Mouse (Mus musculus) megakaryocyte, embryonic 14.5 days (primary cell): ENCODE measurements around the gene Gimap9. TPM values are rescaled to one million over a fixed set of nuclear protein-coding genes. Genes with fewer than 3 reads are reported as not detected.

Experiments used
- H3K27me3 ChIP-seq: replicated peaks from 2 replicates; pipeline ENCODE3; 2012; ENCODE audit warnings: inconsistent platforms
- H3K36me3 ChIP-seq: replicated peaks from 2 replicates; pipeline ENCODE3; 2012; ENCODE audit warnings: low read length, inconsistent platforms, mixed read lengths
- H3K4me1 ChIP-seq: 2 replicates; pipeline ENCODE4 v1.6.1; 2012; ENCODE audit warnings: inconsistent platforms
- H3K4me3 ChIP-seq: replicated peaks from 2 replicates; pipeline ENCODE3; 2012; ENCODE audit warnings: moderate library complexity, mild to moderate bottlenecking, inconsistent platforms
- H3K9me3 ChIP-seq: 2 replicates; pipeline ENCODE4 v1.6.1; 2012; ENCODE audit warnings: inconsistent platforms
- FLI1 ChIP-seq: IDR thresholded peaks from 2 replicates; pipeline ENCODE4 v1.6.1; 2012; ENCODE audit warnings: low read length, inconsistent platforms, mixed read lengths
- GATA1 ChIP-seq: IDR thresholded peaks from 3 replicates; pipeline ENCODE4 v1.6.1; 2012; ENCODE audit warnings: mixed read lengths, low read length, inconsistent platforms, borderline replicate concordance
- polyA plus RNA-seq: library from polyadenylated mRNA; stranded (reverse); fragments of >175 nt; gene quantifications from 2 replicates; pipeline ENCODE4 v1.2.3, GENCODE M21; 2012; ENCODE audit warnings: low replicate concordance; ENCODE audit not compliant: insufficient read depth

Gene Gimap9
- polyA plus RNA-seq, 1 experiment, result 2.5 TPM

DNA sequence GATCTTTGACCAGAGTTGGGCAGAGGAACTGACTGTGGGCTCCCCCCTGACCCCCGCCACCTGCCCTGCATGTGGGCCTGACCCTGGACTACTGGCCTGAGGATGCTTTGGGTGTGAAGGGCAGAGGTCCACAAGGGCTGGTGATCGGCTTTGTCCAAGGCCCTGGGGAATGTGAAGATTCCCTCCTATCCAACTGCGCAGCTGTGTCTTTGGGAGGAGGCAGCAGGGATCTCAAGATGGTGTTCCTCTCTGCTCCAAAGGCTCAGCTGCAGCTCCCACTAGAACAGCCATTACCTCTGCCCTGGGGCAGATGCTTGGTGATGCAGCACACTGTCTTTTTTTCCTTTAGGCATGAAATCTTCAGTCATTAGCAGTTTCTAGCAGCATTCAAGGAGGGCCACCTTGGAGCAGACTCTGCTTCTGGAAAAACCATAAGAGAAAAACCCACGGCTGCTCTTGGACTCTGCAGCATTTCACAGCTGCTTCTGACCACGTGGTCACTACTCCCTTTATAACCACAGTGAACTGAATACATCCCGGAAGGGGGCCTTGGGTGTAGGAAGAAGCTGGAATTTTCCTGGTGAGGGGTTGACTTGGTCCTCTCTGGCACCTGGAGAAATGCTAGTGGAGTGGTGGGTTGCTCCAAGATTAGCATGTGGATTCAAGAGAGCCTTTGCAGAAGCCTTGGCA, 38.0 kb upstream of the Gimap9 start:
- peaks cover 75% of the 10 kb centered on the region for H3K4me1 ChIP-seq
- TF ChIP-seq GATA1, result no peak
- no peak for TF ChIP-seq FLI1
- no peaks in the 10 kb centered on the region for H3K9me3 ChIP-seq
- H3K36me3 ChIP-seq, result no peaks in the 10 kb centered on the region
- no peak overlapping the region for H3K4me3 ChIP-seq
- no peaks in the 10 kb centered on the region for H3K27me3 ChIP-seq

GRCm38 (mm10) chr6:48638553-48638952, 37.4 kb upstream of the Gimap9 start:
- Histone ChIP-seq H3K36me3 (no peaks in the 10 kb centered on the region), H3K4me1 (peaks cover 69% of the 10 kb centered on the region), H3K9me3 (no peaks in the 10 kb centered on the region), H3K27me3 (no peaks in the 10 kb centered on the region), H3K4me3 (no peak overlapping the region)
- no peak for TF ChIP-seq FLI1
- no peak for TF ChIP-seq GATA1

DNA sequence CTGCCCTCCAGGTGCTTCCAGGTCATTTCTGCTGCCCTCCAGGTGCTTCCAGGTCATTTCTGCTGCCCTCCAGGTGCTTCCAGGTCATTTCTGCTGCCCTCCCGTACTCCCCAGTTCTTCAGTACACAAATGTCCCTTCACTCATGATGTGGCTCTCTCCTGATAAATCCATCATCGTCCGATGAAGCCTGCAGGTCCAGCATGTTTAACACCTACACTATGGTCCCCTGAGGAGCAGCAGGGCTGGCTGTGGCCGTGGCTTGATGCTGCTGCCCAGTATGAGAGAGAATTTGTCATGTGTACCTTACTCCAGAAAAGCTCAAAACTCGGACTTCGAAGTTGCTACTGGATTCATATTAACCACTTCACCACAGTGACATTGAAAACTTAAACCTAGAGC, 34.5 kb upstream of the Gimap9 start:
- H3K4me1 ChIP-seq, result peaks cover 56% of the 10 kb centered on the region
- TF ChIP-seq FLI1 (no peak), GATA1 (no peak)
- no peaks in the 10 kb centered on the region for H3K36me3 ChIP-seq
- H3K27me3 ChIP-seq, result peaks cover 1% of the 10 kb centered on the region
- H3K4me3 ChIP-seq, result no peak overlapping the region
- no peaks in the 10 kb centered on the region for H3K9me3 ChIP-seq

DNA sequence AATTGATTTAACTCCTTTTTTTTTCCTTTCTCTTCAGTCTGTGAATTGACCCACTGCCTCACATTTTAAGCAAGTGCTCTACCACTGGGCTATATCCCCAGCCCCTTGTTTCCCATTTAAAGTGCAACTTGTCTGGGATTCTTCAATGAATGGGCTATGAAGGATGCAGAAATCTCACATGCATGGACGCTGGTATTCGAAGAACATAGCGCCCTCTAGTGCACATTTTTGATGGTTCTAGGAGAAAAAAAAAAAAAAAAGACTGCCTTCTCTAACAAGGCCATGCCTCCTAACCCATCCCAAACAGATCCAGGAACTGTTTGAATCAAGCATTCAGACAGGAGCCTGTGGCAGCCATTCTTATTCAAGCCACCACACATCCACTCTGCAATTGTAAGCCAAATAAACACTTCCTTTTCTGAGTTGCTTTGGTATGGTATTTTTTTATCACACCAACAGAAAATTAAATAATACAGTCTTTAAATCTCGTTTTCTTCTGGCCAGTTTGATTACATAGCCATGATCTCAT, 33.1 kb upstream of the Gimap9 start:
- Histone ChIP-seq H3K4me3 (no peak overlapping the region), H3K27me3 (peaks cover 1% of the 10 kb centered on the region), H3K9me3 (no peaks in the 10 kb centered on the region), H3K36me3 (no peaks in the 10 kb centered on the region), H3K4me1 (peaks cover 56% of the 10 kb centered on the region)
- TF ChIP-seq FLI1 (no peak), GATA1 (no peak)

GRCm38 (mm10) chr6:48645660-48646308, 30.1 kb upstream of the Gimap9 start:
- H3K27me3 ChIP-seq, result peaks cover 3% of the 10 kb centered on the region
- TF ChIP-seq FLI1 (no peak), GATA1 (no peak)
- H3K4me3 ChIP-seq, result peak overlapping the region; percentile 80
- peaks cover 6% of the 10 kb centered on the region for H3K36me3 ChIP-seq
- peaks cover 32% of the 10 kb centered on the region for H3K4me1 ChIP-seq
- H3K9me3 ChIP-seq, result peaks cover 8% of the 10 kb centered on the region

DNA sequence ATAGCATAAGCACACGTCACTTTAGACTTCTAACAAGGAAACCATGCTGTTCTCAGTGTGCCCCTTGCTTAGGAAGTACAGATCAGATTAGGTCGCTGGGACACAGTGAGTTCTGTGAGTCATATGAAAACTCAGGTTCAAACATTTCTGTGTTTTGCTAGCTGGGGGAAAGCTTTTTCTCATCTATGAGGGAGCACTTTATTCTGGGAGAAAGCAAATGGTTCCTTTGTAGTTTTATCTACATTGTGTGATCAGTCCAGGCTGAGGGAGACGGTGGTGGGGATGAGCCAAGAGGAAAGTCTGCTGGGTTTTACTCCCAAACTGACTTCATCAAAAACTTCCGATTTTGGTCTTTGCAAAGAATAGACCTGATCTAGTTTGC, 29.6 kb upstream of the Gimap9 start:
- Histone ChIP-seq H3K36me3 (peaks cover 6% of the 10 kb centered on the region), H3K4me3 (no peak overlapping the region), H3K27me3 (peaks cover 3% of the 10 kb centered on the region), H3K9me3 (peaks cover 8% of the 10 kb centered on the region), H3K4me1 (peaks cover 32% of the 10 kb centered on the region)
- TF ChIP-seq GATA1 (no peak), FLI1 (no peak)

- H3K4me3 ChIP-seq, result peak within 1 kb of the TSS; percentile 77
- peaks cover 8% of the 10 kb centered on the region for H3K9me3 ChIP-seq
- H3K36me3 ChIP-seq, result peaks cover 6% of the 10 kb centered on the region
- peaks cover 3% of the 10 kb centered on the region for H3K27me3 ChIP-seq
- peaks cover 32% of the 10 kb centered on the region for H3K4me1 ChIP-seq
- no peak for TF ChIP-seq FLI1
- no peak for TF ChIP-seq GATA1
These were observed 28.9 kb upstream of the Gimap9 start, which contains the start of gene Gimap8 for GRCm38 (mm10) chr6:48646995-48647394. Gene Gimap8 (plus strand): TSS chr6:48647234.

DNA sequence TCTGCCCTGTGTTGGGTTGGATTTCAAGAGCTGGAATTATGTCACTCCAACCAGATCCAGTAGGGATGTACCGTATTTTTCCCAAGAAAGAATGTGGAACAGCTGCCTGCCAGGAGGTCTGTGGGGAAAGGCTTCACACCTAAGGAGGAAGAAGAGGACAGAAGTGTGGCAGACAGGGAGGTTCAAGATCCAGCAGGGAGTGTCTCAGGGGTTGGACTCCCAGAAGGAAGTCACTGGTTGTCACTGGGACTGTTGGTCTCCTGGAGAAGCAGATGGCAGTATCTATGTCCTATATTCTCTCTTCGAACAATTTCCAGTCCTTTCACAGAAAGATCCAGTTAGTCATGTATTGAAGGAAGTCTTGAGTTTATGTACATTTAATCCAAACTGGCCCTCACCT, 28.3 kb upstream of the Gimap9 start:
- Histone ChIP-seq H3K4me3 (no peak overlapping the region), H3K27me3 (peaks cover 3% of the 10 kb centered on the region)

DNA sequence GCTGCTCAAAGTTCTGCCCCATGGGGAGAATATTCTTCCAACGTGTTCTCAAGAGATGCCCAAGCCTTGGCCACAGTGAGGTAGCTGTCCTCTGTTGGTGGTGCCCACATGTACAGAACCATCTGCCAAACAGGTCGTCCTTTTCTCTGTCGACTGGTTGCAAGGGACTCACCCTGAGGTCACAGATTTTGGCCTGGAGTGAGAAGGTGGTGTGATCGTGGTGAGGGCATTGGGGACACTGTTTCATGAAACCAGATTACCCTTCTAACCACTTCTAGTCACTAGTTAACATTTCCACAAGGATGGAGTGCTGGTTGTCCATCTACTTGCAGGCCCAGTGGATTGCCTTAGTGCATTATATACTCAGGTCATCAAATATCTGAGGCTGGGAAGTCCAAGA, 27.1 kb upstream of the Gimap9 start:
- peaks cover 6% of the 10 kb centered on the region for H3K36me3 ChIP-seq
- TF ChIP-seq FLI1 (no peak), GATA1 (no peak)
- peaks cover 8% of the 10 kb centered on the region for H3K9me3 ChIP-seq
- no peak overlapping the region for H3K4me3 ChIP-seq
- H3K27me3 ChIP-seq, result peaks cover 3% of the 10 kb centered on the region
- H3K4me1 ChIP-seq, result peaks cover 32% of the 10 kb centered on the region

More for the DNA sequence above, 28.3 kb upstream of the Gimap9 start:
- TF ChIP-seq GATA1, result no peak
- TF ChIP-seq FLI1, result no peak
- peaks cover 32% of the 10 kb centered on the region for H3K4me1 ChIP-seq
- H3K9me3 ChIP-seq, result peaks cover 8% of the 10 kb centered on the region
- H3K36me3 ChIP-seq, result peaks cover 6% of the 10 kb centered on the region

- peaks cover 6% of the 10 kb centered on the region for H3K36me3 ChIP-seq
- H3K4me1 ChIP-seq, result peaks cover 30% of the 10 kb centered on the region
- peaks cover 3% of the 10 kb centered on the region for H3K27me3 ChIP-seq
- peaks cover 8% of the 10 kb centered on the region for H3K9me3 ChIP-seq
- no peak overlapping the region for H3K4me3 ChIP-seq
- no peak for TF ChIP-seq FLI1
- TF ChIP-seq GATA1, result no peak
These were observed 25.9 kb upstream of the Gimap9 start for GRCm38 (mm10) chr6:48650041-48650440.
